16 mouse cellular contexts compared by ENCODE assay signal in the genomic region with DNA sequence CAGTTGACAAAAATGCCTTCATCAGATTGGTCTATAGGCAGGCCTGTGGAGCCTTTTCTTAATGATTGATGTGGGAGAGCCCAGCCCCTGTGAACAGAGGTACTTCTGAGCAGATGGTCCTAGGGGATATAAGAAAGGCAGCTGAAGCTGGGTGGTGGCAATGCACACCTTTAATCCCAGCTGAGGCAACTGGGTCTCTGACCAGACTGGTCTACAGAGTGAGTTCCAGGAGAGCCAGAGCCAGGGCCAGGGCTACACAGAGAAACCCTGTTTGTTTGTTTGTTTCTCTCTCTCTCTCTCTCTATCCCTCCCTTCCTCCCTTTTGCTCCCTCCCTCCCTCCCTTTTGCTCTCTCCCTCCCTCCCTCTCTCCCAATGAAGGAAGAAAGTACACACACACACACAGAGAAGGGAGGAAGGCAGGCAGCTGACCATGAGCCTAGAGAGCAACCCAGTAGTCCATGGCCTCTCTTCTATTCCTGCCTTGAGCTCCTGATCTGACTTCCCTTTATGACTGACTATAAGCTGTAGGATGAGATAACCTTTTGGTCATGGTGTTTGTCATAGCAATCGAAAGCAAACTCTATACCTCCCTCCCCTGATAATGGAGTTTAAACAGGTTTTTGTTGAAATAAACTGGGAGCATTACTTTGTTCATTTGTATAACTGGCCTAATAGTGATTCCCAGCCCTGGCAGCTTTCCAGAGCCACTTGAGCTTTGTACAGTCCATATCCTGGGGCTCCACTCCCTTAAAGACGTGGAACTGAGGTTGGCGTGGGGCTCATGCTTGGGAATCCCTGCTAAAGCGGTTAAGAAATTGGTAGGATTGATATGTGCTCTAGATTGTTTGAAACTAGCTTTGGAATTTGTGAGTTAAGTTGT. TPM values are rescaled to one million over a fixed set of nuclear protein-coding genes. Genes with fewer than 3 reads are reported as not detected.
A peak's percentile ranks its signal among the peaks of the same experiment; 100 is the strongest.
DNase-seq lines count a peak whose midpoint lies in the region; ATAC-seq and TF ChIP-seq lines count a peak whose summit lies in the region.
"Had no signal": no experiment of that assay in that cellular context is flagged by ENCODE, and none has a peak within 500 bp of the region (broad histone marks: within the 10 kb centered on the region; RNA-seq: fewer than 3 reads in every experiment).

No protein-coding gene starts in this region.

- H3K79me2 ChIP-seq in heart, adult 2 months (replicated peaks; ENCODE audit: control insufficient read depth, insufficient read depth, low read length) = no peaks in the 10 kb centered on the region

- no peak overlapping the region for H3K4me2 ChIP-seq in heart, embryonic 12.5 days
- H3K4me2 ChIP-seq in neural tube, embryonic 13.5 days = no peak overlapping the region
- H3K4me2 ChIP-seq: forebrain, embryonic 15.5 days; heart, embryonic 11.5 days; limb, embryonic 15.5 days had no signal

- ATAC-seq in heart, embryonic 12.5 days (ENCODE audit: insufficient number of reproducible peaks, low FRiP score) = no peak
- no peak for ATAC-seq in neural tube, embryonic 13.5 days (ENCODE audit: low read depth)
- ATAC-seq: forebrain, embryonic 15.5 days had no signal

- no peak for TF ChIP-seq CTCF in heart, adult 2 months (IDR thresholded peaks at IDR 0.05)

- DNase-seq in heart, postnatal 4 days = peak; percentile 15
- DNase-seq in neural tube, embryonic 10.5 days (ENCODE audit: extremely low spot score, low spot score) = no peak
- DNase-seq in lung, postnatal 10 days = peak; percentile 21
- DNase-seq in cerebellum, adult 11-12 months = no peak
- no peak for DNase-seq in heart, adult 2 months
- DNase-seq: adrenal gland, adult 8-10 months; B cell, adult 2 months; gastrocnemius, postnatal 14 days; midbrain, embryonic 14.5 days; thymus, postnatal 36 days had no signal

- no peak for TF ChIP-seq EP300 in heart, adult 2 months (IDR thresholded peaks at IDR 0.05; ENCODE audit: insufficient read depth, low read depth, low read length)

- H3K9ac ChIP-seq in heart, embryonic 12.5 days = no peak overlapping the region
- H3K9ac ChIP-seq in neural tube, embryonic 13.5 days = no peak overlapping the region
- H3K9ac ChIP-seq in heart, adult 2 months (ENCODE audit: low read depth, low read length) = no peak overlapping the region
- H3K9ac ChIP-seq: forebrain, embryonic 15.5 days; limb, embryonic 15.5 days had no signal

- no peaks in the 10 kb centered on the region for H3K36me3 ChIP-seq in heart, embryonic 12.5 days
- H3K36me3 ChIP-seq in neural tube, embryonic 13.5 days = no peaks in the 10 kb centered on the region
- no peaks in the 10 kb centered on the region for H3K36me3 ChIP-seq in heart, adult 2 months (ENCODE audit: control insufficient read depth, insufficient read depth, low read length)
- H3K36me3 ChIP-seq: forebrain, embryonic 15.5 days; hindbrain, embryonic 10.5 days; limb, embryonic 15.5 days had no signal

- no peak overlapping the region for H3K27ac ChIP-seq in heart, embryonic 12.5 days (ENCODE audit: poor library complexity, severe bottlenecking)
- H3K27ac ChIP-seq in neural tube, embryonic 13.5 days (replicated peaks) = 0 out of 2 replicates have a peak overlapping the region, but pooled peaks have one; percentile 13
- H3K27ac ChIP-seq in heart, adult 2 months = no peak overlapping the region
- H3K27ac ChIP-seq: forebrain, embryonic 15.5 days; hindbrain, embryonic 10.5 days; limb, embryonic 15.5 days had no signal

- H3K27me3 ChIP-seq in heart, embryonic 12.5 days (replicated peaks) = no peaks in the 10 kb centered on the region
- no peaks in the 10 kb centered on the region for H3K27me3 ChIP-seq in neural tube, embryonic 13.5 days
- H3K27me3 ChIP-seq in heart, adult 2 months (ENCODE audit: control insufficient read depth, insufficient read depth, low read length) = no peaks in the 10 kb centered on the region
- H3K27me3 ChIP-seq: forebrain, embryonic 15.5 days; limb, embryonic 15.5 days had no signal

- H3K4me1 ChIP-seq in heart, embryonic 12.5 days (replicated peaks) = no peaks in the 10 kb centered on the region
- H3K4me1 ChIP-seq in neural tube, embryonic 13.5 days (replicated peaks) = peaks cover 20% of the 10 kb centered on the region
- H3K4me1 ChIP-seq in heart, adult 2 months (ENCODE audit: control insufficient read depth, insufficient read depth, low read length) = no peaks in the 10 kb centered on the region
- H3K4me1 ChIP-seq: limb, embryonic 15.5 days had no signal

- intact Hi-C loops in heart, adult 2 months (cut with DNase I) = no loop called here

- WGBS in heart, embryonic 12.5 days = 48% methylated on average over 4 of the region's 4 CpGs
- WGBS in neural tube, embryonic 13.5 days = 68% methylated on average over 4 of the region's 4 CpGs
- WGBS in heart, adult 2 months = 58% methylated on average over 4 of the region's 4 CpGs

- no peak for TF ChIP-seq POLR2A in heart, adult 2 months (IDR thresholded peaks at IDR 0.05; ENCODE audit: insufficient read depth, low read depth, low read length)

- no peaks in the 10 kb centered on the region for H3K9me3 ChIP-seq in heart, embryonic 12.5 days (replicated peaks)
- no peaks in the 10 kb centered on the region for H3K9me3 ChIP-seq in neural tube, embryonic 13.5 days
- H3K9me3 ChIP-seq: forebrain, embryonic 15.5 days; hindbrain, embryonic 10.5 days; limb, embryonic 15.5 days had no signal

- no peak overlapping the region for H3K4me3 ChIP-seq in heart, embryonic 12.5 days
- H3K4me3 ChIP-seq in neural tube, embryonic 13.5 days = no peak overlapping the region
- H3K4me3 ChIP-seq in heart, adult 2 months = no peak overlapping the region
- H3K4me3 ChIP-seq: forebrain, embryonic 15.5 days; hindbrain, embryonic 10.5 days; limb, embryonic 15.5 days had no signal

RNA-seq across cellular contexts. Expression of a gene that starts 17.3 kb away (rescaled TPM):
- 1 to 10 TPM; 2.1 to 2.4 TPM for total RNA-seq in heart, postnatal 4 days (2021)
- polyA plus RNA-seq in heart, embryonic 12.5 days (2016; fragmentation: Nextera tagmentation; extraction: Ambion mirVana) = 0.50 and 0.79 TPM in 2 replicates
- 7.7 and 8.1 TPM in 2 replicates for polyA plus RNA-seq in neural tube, embryonic 13.5 days (2015; fragmentation: Nextera tagmentation; extraction: Ambion mirVana)
- 1 to 10 TPM; 1.0 TPM for total RNA-seq in heart, adult 2 months (2021)
- polyA plus RNA-seq in heart, adult 2 months (2012; rRNA removed) = 0.86 and 1.4 TPM in 2 replicates

Comparison
In these comparisons a context has a peak if more than half of its experiments do, and no peak if none do; other contexts are left out.
1. DNase-seq: peak in heart, postnatal 4 days (single experiment) and lung, postnatal 10 days (single experiment); none in neural tube, embryonic 10.5 days (single experiment), cerebellum, adult 11-12 months (single experiment) and heart, adult 2 months (0 of 2).